Mouse (Mus musculus) CD4-positive, CD25-positive, alpha-beta regulatory T cell, adult 9 weeks (primary cell): Measurements from ENCODE around the gene Ugt2b37. TPM values are rescaled to one million over a fixed set of nuclear protein-coding genes. Genes with fewer than 3 reads are reported as not detected.

Experiments
- polyA plus RNA-seq: library from polyadenylated mRNA; unstranded; fragments of 100-300 nt; shearing (Covaris generic); gene quantifications from one replicate; pipeline ENCODE4 v1.2.1, GENCODE M21; 2017

Ugt2b37 gene
- not detected for polyA plus RNA-seq

DNA sequence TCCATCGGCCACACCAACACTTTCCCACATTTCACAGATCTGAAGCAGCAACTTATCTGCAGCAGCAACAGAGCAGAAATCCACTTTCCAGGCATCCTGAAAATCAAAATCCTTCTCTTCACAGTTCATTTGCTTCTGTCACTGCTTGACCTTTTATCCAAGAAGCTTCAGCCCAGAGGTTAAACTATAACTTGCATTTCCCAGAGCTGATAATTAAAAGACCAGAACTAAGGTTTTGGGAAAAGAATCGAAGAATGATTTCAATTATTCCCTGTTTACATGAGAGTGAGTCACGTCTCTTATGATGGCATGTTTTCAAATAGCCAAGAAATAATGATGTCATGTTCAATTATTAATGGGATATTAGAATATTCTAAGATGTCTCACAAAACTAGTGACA lies at the start of gene Ugt2b37:
Ugt2b37 (minus strand) TSS at position 129 of the 400 bp plus-strand sequence.

Other genes with a start within 250 kb of the Ugt2b37 start
- gene Ugt2b36, start 162.2 kb downstream of the Ugt2b37 start, polyA plus RNA-seq: not detected
- gene Ugt2b5, start 114.5 kb downstream of the Ugt2b37 start, polyA plus RNA-seq: not detected
- gene Ugt2a3, start 82.4 kb upstream of the Ugt2b37 start, polyA plus RNA-seq: not detected
- gene Ugt2b38, start 169.4 kb upstream of the Ugt2b37 start, polyA plus RNA-seq: not detected
- not detected for gene Ugt2a2, start 227.5 kb upstream of the Ugt2b37 start, polyA plus RNA-seq
- not detected for gene Gm43638, start 232.0 kb upstream of the Ugt2b37 start, polyA plus RNA-seq
- not detected for gene Ugt2a1, start 236.1 kb upstream of the Ugt2b37 start, polyA plus RNA-seq